Mouse (Mus musculus) hindbrain, embryonic 13.5 days (tissue): ENCODE results near the gene Synpo2l. TPM values are rescaled to one million over a fixed set of nuclear protein-coding genes. Genes with fewer than 3 reads are reported as not detected.
"Not testable (repeated sequence)": the region's sequence is repeated elsewhere in the genome, so short reads cannot be mapped to it uniquely, and the experiment has no call there.

Source experiments
- ATAC-seq: fragments of 200-750 bp; cut with Nextera tagmentation; 2 replicates; pipeline ENCODE4 v1.8.0; 2017; ENCODE audit warnings: moderate TSS enrichment; ENCODE audit not compliant: low FRiP score
- H3K27ac ChIP-seq: fragments of 300-500 bp; sonication (generic); 2 replicates; pipeline ENCODE4 v1.5.1; 2015; ENCODE audit warnings: inconsistent platforms, mild to moderate bottlenecking, moderate library complexity
- H3K27me3 ChIP-seq: fragments of 300-500 bp; sonication (generic); 2 replicates; pipeline ENCODE4 v1.6.1; 2015; ENCODE audit warnings: mild to moderate bottlenecking, inconsistent platforms
- H3K36me3 ChIP-seq: fragments of 300-500 bp; sonication (generic); 2 replicates; pipeline ENCODE4 v1.6.1; 2015; ENCODE audit warnings: mild to moderate bottlenecking, inconsistent platforms
- H3K4me1 ChIP-seq: fragments of 300-500 bp; sonication (generic); replicated peaks from 2 replicates; pipeline ENCODE4 v1.6.1; 2015; ENCODE audit warnings: inconsistent platforms
- H3K4me2 ChIP-seq: fragments of 300-500 bp; sonication (generic); 2 replicates; pipeline ENCODE4 v1.6.1; 2015; ENCODE audit warnings: inconsistent platforms, mild to moderate bottlenecking, moderate library complexity
- H3K4me3 ChIP-seq: fragments of 300-500 bp; sonication (generic); 2 replicates; pipeline ENCODE4 v1.5.1; 2015; ENCODE audit warnings: mild to moderate bottlenecking, inconsistent platforms
- H3K9ac ChIP-seq: fragments of 300-500 bp; sonication (generic); 2 replicates; pipeline ENCODE4 v1.6.1; 2015; ENCODE audit warnings: mild to moderate bottlenecking, inconsistent platforms
- H3K9me3 ChIP-seq: fragments of 300-500 bp; sonication (generic); 2 replicates; pipeline ENCODE4 v1.6.1; 2016; ENCODE audit warnings: inconsistent platforms
- WGBS: fragments of 180-500 bp; shearing (Covaris S2); methylation state at CpG from one replicate; pipeline ENCODE4 v1.1.7; 2015; 5-methylcytosine and 5-hydroxymethylcytosine counted together
- polyA plus RNA-seq: library from polyadenylated mRNA; unstranded; fragments of >200 nt; fragmentation: Nextera tagmentation; extraction: Ambion mirVana; gene quantifications from 2 replicates; pipeline ENCODE4 v1.2.1, GENCODE M21; 2015

Gene Synpo2l
- polyA plus RNA-seq, 1 experiment from 2014 or later: 0.30 TPM

GRCm38 (mm10) chr14:20636968-20637367, 31.2 kb downstream of the Synpo2l start:
- H3K4me3 ChIP-seq, ATAC-seq: not testable (repeated sequence)
- 94% methylated on average over 3 of the region's 3 CpGs for WGBS

DNA sequence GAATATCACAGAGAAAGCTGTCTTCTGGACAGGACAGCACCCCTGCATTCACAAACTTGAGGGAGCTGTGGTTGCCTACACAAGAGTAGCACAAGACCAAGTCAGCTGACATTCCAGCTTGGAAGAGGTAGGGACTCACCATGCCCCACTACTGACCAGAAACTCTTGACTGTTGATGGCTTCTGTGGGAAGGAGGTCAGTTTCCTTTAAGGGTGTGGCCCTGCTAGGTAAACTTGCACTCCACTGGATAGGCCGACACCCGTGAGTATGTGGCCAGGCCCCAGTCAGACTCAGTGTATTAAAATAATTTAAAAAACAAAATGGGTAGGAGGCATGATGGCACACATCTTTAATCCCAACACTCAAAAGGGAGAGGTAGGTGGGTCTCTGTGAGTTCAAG, 32.6 kb downstream of the Synpo2l start:
- no peak overlapping the region for H3K4me2 ChIP-seq
- no peak for ATAC-seq

More at GRCm38 (mm10) chr14:20636968-20637367, 31.2 kb downstream of the Synpo2l start:
- H3K9ac ChIP-seq, H3K27me3 ChIP-seq, H3K4me2 ChIP-seq, H3K9me3 ChIP-seq, H3K36me3 ChIP-seq, H3K27ac ChIP-seq: not testable (repeated sequence)
- peaks cover 12% of the 10 kb centered on the region for H3K4me1 ChIP-seq

DNA sequence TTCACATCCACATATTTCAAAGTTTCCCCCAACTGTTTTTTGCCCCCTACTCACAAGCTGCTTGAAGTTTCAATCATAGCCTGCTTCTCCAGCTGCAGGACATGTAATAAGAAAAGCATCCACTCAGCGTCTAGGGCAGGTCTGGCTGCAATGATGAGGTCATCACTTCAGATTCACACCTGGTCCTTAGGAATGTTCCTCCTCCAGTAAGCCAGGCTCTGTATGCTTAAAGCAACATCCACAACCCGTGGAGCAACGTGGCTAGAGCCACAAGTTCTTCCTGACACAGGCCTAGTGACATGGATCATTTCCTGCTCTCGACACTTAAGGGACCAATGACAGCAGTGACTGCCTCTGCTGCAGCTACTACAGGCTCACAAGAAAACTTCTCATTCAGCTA, 36.9 kb downstream of the Synpo2l start:
- Histone ChIP-seq H3K4me3 (no peak overlapping the region), H3K4me2 (no peak overlapping the region), H3K27ac (no peak overlapping the region), H3K4me1 (no peaks in the 10 kb centered on the region), H3K9ac (no peak overlapping the region), H3K36me3 (no peaks in the 10 kb centered on the region; the same call in 1 of the 2 replicates), H3K27me3 (no peaks in the 10 kb centered on the region), H3K9me3 (no peaks in the 10 kb centered on the region)
- ATAC-seq: no peak
- WGBS: 73% methylated on average over 4 of the region's 4 CpGs

More for the DNA sequence above, 32.6 kb downstream of the Synpo2l start:
- H3K4me1 ChIP-seq: peaks cover 6% of the 10 kb centered on the region
- H3K27me3 ChIP-seq: no peaks in the 10 kb centered on the region
- no peak overlapping the region for H3K9ac ChIP-seq
- H3K9me3 ChIP-seq: no peaks in the 10 kb centered on the region
- H3K36me3 ChIP-seq: no peaks in the 10 kb centered on the region
- H3K27ac ChIP-seq: no peak overlapping the region
- WGBS: 95% methylated on average over 2 of the region's 2 CpGs
- no peak overlapping the region for H3K4me3 ChIP-seq

- WGBS: 83% methylated on average over 3 of the region's 3 CpGs
- Histone ChIP-seq H3K36me3 (no peaks in the 10 kb centered on the region; the same call in 1 of the 2 replicates), H3K9ac (no peak overlapping the region), H3K9me3 (no peaks in the 10 kb centered on the region), H3K4me2 (no peak overlapping the region), H3K4me1 (no peaks in the 10 kb centered on the region), H3K27ac (no peak overlapping the region), H3K27me3 (no peaks in the 10 kb centered on the region), H3K4me3 (no peak overlapping the region)
- ATAC-seq: no peak
These were observed 41.2 kb downstream of the Synpo2l start for GRCm38 (mm10) chr14:20626971-20627370.

DNA sequence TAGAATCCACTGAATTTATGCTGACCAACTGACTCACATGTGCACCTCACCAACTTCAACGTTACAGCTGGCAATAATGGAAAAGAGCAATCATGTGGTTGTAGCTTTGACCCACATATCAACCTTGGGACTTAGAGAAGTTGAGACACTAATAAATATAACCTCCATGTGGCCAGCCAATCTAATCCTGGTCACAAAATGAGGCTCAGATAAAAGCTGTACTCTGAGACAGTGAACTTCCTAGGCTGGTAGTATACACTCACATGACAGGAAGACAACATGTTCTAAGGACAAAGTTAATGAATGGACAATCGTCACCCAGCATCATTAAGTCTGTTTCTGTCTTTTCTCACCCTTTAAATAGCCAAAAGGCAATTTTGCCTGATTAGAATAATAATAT, 41.7 kb downstream of the Synpo2l start:
- no peak overlapping the region for H3K27ac ChIP-seq
- WGBS: 86% methylated on average over 2 of the region's 2 CpGs
- H3K4me1 ChIP-seq: no peaks in the 10 kb centered on the region
- no peak overlapping the region for H3K9ac ChIP-seq
- no peak overlapping the region for H3K4me3 ChIP-seq
- H3K27me3 ChIP-seq: no peaks in the 10 kb centered on the region
- no peak overlapping the region for H3K4me2 ChIP-seq
- no peaks in the 10 kb centered on the region; the same call in 1 of the 2 replicates for H3K36me3 ChIP-seq
- no peak for ATAC-seq
- no peaks in the 10 kb centered on the region for H3K9me3 ChIP-seq

DNA sequence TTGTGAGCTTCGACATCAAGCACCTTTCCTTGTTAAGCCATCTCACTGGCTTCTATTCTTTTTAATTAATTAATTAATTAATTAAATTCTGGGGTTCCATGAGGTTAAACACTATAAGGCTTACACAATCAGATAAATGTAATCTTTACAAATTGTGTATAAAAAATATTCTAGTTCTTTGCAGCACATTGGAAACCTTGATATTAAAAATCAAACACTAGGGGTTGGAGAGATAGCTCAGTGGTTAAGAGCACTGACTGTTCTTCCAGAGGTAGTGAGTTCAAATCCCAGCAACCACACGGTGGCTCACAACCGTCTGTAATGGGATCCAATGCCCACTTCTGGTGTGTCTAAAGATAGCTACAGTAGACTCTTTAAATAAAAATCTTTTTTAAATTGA, 45.2 kb downstream of the Synpo2l start:
- no peak overlapping the region for H3K27ac ChIP-seq
- no peak overlapping the region for H3K4me3 ChIP-seq
- no peak overlapping the region for H3K9ac ChIP-seq
- ATAC-seq: no peak
- H3K4me1 ChIP-seq: no peaks in the 10 kb centered on the region
- no peaks in the 10 kb centered on the region for H3K36me3 ChIP-seq
- no peaks in the 10 kb centered on the region for H3K9me3 ChIP-seq
- WGBS: 93% methylated on average over 3 of the region's 3 CpGs
- no peaks in the 10 kb centered on the region for H3K27me3 ChIP-seq
- H3K4me2 ChIP-seq: no peak overlapping the region

DNA sequence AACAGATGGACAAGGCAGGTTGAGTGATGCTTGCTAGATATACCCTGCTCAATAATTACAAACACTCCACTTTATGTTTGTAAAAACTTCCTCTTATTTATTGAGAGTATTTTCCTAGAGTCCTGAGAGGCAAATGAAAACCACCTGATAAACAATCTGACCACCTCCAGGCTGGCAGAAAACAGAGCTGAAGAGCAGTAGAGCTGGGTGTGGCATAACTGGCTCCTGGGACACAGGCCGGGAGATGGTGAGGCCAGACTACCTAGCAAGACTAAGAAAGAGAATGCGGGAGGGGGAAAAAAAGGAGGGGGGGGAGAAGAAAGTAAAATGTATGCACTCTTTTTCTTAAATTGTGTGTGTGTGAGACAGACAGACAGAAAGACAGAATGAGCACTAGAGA, 45.7 kb downstream of the Synpo2l start:
- Histone ChIP-seq H3K27me3 (no peaks in the 10 kb centered on the region), H3K9me3 (no peaks in the 10 kb centered on the region), H3K4me3 (no peak overlapping the region), H3K36me3 (no peaks in the 10 kb centered on the region), H3K9ac (no peak overlapping the region), H3K27ac (no peak overlapping the region), H3K4me2 (no peak overlapping the region), H3K4me1 (no peaks in the 10 kb centered on the region)
- ATAC-seq: no peak
- 95% methylated on average over 2 of the region's 2 CpGs for WGBS

DNA sequence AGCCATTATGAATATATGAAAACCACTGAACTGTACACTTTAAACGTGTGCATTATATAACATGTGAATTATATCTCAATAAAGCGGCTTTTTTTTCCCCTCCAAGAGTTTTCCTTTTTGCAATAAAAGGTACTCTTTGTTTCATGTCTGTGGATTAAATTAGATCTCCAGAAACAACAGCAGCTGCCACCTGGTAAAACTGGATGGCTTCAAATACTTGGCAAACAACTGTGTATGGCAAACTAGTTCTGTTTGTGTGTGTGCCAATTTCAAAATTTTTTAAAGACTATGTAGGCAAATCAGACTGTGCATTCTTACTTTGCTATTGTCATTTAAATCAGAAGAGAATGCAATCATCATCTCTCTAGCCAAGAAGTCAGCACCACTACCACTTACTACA, 46.3 kb downstream of the Synpo2l start:
- Histone ChIP-seq H3K27me3 (no peaks in the 10 kb centered on the region), H3K4me1 (no peaks in the 10 kb centered on the region), H3K27ac (no peak overlapping the region), H3K9ac (no peak overlapping the region), H3K9me3 (no peaks in the 10 kb centered on the region), H3K4me2 (no peak overlapping the region), H3K4me3 (no peak overlapping the region), H3K36me3 (no peaks in the 10 kb centered on the region)
- 92% methylated on average over 2 of the region's 2 CpGs for WGBS
- no peak for ATAC-seq

DNA sequence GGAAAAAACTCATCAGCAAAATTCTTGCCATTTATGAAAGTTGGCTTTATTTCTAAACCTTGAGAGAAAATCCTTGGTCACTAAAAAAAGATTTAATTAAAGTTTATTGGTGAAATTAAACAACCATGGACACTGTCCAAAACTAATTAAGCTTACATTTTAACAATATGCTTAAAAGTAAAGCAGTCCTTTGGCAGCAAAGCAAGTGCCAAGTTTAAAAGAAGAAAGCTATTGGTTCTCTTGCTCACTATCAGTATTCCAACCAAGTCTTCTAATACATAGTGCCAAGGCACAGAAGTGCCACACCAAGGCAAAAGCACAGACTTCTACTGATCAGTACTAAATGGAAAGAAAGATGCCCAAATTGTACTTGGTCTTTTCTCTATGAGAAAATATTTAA, 49.0 kb downstream of the Synpo2l start:
- no peak overlapping the region for H3K27ac ChIP-seq
- no peak for ATAC-seq
- no peaks in the 10 kb centered on the region for H3K27me3 ChIP-seq

GRCm38 (mm10) chr14:20618211-20618610, 49.9 kb downstream of the Synpo2l start:
- 76% methylated on average over 5 of the region's 5 CpGs for WGBS
- no peak for ATAC-seq
- Histone ChIP-seq H3K9ac (no peak overlapping the region), H3K4me1 (0 out of 2 replicates have a peak, but pooled peaks cover 4% of the 10 kb centered on the region), H3K36me3 (no peaks in the 10 kb centered on the region), H3K9me3 (no peaks in the 10 kb centered on the region), H3K4me3 (no peak overlapping the region), H3K27me3 (no peaks in the 10 kb centered on the region), H3K4me2 (no peak overlapping the region), H3K27ac (no peak overlapping the region)

More for the DNA sequence above, 49.0 kb downstream of the Synpo2l start:
- Histone ChIP-seq H3K9me3 (no peaks in the 10 kb centered on the region), H3K4me1 (0 out of 2 replicates have a peak, but pooled peaks cover 4% of the 10 kb centered on the region), H3K4me3 (no peak overlapping the region), H3K4me2 (no peak overlapping the region), H3K36me3 (no peaks in the 10 kb centered on the region), H3K9ac (no peak overlapping the region)

- Histone ChIP-seq H3K4me1 (0 out of 2 replicates have a peak, but pooled peaks cover 4% of the 10 kb centered on the region), H3K27ac (no peak overlapping the region)
These were observed 51.7 kb downstream of the Synpo2l start for GRCm38 (mm10) chr14:20616421-20616820.

GRCm38 (mm10) chr14:20615075-20615474, 53.1 kb downstream of the Synpo2l start:
- 98% methylated on average over 2 of the region's 2 CpGs for WGBS
- no peak overlapping the region for H3K9ac ChIP-seq
- H3K4me1 ChIP-seq: 0 out of 2 replicates have a peak, but pooled peaks cover 4% of the 10 kb centered on the region
- no peak overlapping the region for H3K27ac ChIP-seq
- H3K9me3 ChIP-seq: no peaks in the 10 kb centered on the region
- no peaks in the 10 kb centered on the region for H3K27me3 ChIP-seq
- H3K4me2 ChIP-seq: no peak overlapping the region
- ATAC-seq: no peak
- H3K4me3 ChIP-seq: no peak overlapping the region
- no peaks in the 10 kb centered on the region for H3K36me3 ChIP-seq

More at GRCm38 (mm10) chr14:20616421-20616820, 51.7 kb downstream of the Synpo2l start:
- WGBS: 33% methylated on average over 2 of the region's 2 CpGs
- Histone ChIP-seq H3K4me2 (no peak overlapping the region), H3K27me3 (no peaks in the 10 kb centered on the region), H3K4me3 (no peak overlapping the region), H3K9ac (no peak overlapping the region), H3K36me3 (no peaks in the 10 kb centered on the region), H3K9me3 (no peaks in the 10 kb centered on the region)
- no peak for ATAC-seq

DNA sequence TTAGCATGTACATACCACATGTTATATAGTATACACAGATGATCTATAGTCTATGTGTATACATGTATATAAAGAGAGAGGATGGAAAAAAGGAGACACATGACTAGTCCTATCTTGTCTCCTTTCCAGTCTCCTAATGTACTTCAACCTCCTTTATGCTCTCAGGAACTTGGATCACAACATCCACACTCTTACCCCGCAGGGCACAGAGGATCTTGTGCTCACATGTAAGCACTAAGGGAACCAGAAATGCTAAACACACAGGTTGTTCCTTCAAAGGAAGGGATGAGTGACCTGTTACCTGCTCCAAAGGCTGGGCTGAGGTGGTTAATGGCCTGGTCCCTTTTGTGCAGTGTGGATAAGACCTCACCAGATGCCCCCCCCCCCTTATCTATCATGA, 55.3 kb downstream of the Synpo2l start:
- Histone ChIP-seq H3K36me3 (no peaks in the 10 kb centered on the region), H3K9me3 (no peaks in the 10 kb centered on the region), H3K4me1 (0 out of 2 replicates have a peak, but pooled peaks cover 4% of the 10 kb centered on the region), H3K27me3 (no peaks in the 10 kb centered on the region), H3K4me2 (no peak overlapping the region), H3K4me3 (no peak overlapping the region), H3K27ac (no peak overlapping the region), H3K9ac (no peak overlapping the region)
- WGBS: 100% methylated on average over 1 of the region's 1 CpGs
- no peak for ATAC-seq
